Mouse (Mus musculus) CD8-positive naive resting alpha-beta T cell, adult 2 months (primary cell): ENCODE results near the gene Ccr10.
"Not testable (repeated sequence)": the region's sequence is repeated elsewhere in the genome, so short reads cannot be mapped to it uniquely, and the experiment has no call there.

Experiments
- DNase-seq, 2 experiments: peaks; one replicate each; pipeline ENCODE4 v3.0.0; 2022; ENCODE audit warnings: low read depth in 2 of 2, low spot score in 2 of 2

The Ccr10 gene

DNA sequence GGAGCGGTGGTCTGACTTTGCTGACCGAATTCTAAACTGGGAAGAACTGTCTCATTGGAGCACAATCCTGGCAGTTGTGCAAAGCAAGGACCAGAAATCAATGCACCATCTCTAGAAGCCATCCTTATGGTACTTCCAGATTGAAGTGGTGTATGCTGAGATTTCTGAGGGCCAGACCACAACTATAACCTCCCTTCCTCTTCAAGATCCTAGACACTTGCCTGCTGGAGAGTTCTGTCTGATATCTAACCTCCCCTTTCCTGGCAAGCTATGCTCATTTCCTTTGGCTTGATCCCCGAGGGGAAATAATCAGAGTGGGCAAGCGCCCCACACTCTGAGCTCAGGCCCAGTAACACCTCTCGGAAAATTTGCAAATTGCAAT is 2.8 kb downstream of the Ccr10 start:
- DNase-seq = no peak

DNA sequence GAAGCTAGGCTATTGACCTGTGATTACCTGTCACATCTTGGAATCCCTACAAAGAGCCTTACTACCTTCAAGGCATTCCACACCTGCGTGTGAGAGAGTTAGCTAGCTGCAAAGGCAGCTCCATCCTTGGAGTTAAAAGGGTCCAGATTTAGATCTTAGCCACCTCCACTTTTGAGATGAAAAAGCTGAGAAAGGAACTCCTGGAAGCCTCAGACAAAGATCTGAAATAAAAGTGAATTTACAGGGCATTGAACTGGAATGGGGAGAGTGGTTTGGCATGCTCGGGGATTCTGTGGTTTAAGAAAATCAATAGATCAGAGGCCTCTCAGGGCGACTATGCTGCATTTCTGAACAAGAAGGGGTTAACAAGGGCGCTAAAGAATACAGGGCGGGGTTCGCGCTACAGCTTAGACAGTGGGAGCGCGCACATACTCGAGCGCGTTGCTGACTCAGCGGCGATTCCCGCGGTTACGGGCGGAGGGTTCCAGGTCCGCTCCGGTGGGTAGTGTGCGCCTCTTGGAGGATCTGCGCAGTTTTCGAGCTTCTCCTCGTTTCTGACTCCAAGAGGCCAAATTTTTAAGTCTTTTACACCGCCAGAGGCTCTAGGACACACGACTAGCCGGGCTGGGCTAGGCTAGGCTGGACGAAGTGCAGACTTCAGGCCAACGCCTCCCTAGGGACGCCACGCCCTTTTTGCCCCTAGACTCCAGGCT is 3.4 kb downstream of the Ccr10 start:
- DNase-seq = no peak

DNA sequence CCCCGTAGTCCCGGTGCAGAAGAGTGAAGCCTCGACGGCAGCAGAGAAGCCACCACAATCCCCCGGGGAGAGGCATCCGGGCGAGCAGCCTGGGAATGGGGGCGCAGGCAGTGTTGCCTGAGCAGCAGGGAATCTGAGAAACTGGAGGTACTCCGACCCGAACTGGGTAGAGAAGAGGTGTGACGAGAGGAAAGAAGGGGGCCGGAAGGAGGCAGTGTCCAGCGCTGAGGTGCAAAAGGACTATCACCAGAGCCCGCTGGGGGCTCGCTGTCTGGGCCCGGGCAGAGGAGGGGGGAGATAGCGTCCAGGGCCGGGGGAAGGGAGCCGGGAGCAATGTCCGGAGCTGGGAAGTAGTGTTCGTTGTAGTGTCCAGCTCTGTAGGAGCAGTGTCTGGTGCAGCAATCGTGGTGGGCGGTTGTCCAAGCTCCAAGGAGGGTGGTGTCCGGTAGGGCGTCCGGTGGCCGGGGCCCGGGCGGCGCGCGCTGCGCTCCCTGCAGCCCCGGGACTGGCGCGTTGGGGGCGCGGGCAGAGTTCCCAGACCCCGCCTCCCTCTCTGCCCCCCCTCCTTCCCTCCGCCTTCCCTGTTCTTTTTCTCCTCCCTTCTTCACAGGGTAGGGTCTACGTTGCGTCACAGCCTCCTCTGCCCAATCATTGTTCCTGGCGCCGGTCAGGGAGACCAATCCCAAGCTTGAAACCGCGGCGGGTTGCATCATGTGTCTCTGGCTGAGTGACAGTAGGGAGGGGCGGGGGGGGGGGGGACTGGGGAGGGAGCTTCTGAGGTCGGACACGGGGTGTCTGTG is 4.2 kb downstream of the Ccr10 start, which contains the start of gene Plekhh3:
Gene Plekhh3 (minus strand): TSS at position 541 of the 800 bp plus-strand sequence.
- peak; percentile 56 to 59 for DNase-seq

DNA sequence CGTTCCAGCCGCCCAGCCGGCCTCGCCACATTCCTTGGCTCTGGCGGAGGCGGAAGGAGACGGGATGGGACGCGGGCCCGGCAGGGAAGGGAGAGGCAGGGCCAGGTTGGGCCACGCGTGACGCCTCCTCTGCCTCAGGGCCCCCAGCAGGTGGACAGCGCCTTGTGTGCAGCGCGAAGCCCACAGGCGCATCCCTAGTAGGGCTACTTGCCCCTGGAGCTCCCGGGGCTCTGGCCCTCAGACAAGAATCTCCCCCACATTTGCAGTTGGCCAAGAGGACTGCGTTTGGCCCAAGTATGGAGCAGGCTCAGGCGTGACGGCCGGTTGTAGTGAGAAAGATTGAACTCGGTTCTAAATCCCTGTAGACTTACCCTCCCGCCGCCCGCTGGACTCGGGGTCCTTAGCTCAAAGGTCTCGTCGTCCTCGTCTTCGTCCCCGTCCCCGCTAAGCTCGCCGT is 4.9 kb downstream of the Ccr10 start, which contains the start of gene Cntnap1:
Gene Cntnap1 (plus strand): TSS at position 170 of the 457 bp plus-strand sequence.
- DNase-seq = no peak

DNA sequence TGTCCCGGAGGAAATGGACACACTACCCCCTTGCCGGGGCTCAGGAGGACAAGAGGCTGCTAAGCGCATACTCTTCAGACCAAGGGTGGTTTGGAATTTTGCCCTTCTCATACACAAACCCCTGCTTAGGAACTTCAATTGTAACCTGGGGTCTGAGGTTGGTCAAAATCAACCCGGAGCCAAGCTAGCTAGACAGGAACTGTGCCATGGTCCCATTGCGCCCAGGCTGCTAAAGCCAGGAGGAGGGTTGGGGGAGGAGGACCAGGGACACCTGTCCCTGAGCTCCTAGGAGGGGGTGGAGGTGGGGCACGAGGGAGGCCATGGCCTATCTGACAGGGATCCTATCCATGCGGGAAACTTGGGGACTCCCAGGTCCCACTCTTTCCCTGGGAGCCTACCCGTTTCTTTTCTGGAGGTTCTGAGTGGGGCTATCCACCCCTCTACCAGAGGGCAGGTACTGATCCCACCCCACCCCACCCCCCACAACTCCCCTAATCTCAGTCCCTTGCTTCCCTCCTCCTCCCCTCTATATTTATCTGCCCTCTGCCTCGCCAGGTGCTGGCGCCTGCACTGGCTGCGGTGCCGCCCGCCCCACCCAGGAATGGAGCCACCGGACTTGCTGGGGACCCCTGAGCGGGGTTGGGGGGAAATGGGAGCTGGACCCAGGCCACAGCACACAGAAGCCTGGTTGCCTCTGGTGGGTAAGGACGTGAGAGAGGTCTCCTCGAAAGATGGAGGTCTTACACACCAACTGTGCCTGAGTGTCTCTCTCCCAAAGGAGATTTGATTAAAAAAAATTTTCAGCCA is 5.7 kb downstream of the Ccr10 start:
- no peak for DNase-seq

DNA sequence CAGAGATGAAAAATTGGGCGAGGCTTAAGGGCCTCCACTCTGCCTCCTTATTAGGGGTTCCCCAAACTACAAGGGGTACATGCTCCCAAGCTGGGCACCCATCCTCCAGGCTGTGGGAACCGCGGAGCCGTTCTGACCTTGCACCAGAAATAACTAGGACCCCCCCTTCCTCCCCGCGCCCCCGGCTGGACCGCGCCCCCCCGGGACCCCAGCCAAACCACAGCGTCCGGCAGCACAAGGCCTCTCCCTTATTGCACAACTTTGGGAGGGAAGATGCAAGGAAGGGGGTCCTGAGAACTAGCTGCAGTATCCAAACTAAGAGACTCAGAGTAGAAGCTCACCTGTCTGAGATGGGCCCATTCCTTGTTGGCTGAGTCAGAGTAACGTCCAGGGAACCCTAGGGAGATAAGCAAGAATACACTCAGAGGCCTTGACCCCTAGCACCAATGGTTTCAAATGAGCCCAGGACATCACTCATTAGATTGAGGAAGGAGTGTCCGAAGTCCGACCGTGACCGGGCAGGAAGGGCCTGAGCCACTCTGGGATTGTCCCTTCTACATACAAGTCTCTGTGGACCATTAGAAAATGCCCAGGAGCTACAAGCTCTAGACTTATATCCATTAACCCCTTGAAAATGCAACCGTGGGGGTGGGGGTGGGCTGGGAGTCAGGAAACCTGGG is 6.8 kb downstream of the Ccr10 start:
- no peak for DNase-seq

DNA sequence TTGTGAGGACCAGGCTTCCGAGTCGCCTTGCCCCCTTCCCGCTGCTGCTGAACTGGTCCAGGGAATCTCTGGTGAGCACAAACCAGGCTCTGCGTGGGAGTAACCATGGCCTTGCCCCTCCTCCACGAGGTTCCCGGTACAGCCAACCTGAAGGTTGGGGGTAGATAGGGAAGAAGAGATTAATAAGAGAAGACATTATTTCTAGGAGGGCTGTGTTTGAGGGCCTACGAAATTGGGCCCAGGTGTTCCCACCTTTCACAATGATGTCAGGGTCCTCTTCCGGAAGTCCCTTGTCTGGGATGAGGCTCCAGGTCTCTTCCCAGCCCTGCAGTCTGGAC is 7.3 kb downstream of the Ccr10 start:
- no peak for DNase-seq

DNA sequence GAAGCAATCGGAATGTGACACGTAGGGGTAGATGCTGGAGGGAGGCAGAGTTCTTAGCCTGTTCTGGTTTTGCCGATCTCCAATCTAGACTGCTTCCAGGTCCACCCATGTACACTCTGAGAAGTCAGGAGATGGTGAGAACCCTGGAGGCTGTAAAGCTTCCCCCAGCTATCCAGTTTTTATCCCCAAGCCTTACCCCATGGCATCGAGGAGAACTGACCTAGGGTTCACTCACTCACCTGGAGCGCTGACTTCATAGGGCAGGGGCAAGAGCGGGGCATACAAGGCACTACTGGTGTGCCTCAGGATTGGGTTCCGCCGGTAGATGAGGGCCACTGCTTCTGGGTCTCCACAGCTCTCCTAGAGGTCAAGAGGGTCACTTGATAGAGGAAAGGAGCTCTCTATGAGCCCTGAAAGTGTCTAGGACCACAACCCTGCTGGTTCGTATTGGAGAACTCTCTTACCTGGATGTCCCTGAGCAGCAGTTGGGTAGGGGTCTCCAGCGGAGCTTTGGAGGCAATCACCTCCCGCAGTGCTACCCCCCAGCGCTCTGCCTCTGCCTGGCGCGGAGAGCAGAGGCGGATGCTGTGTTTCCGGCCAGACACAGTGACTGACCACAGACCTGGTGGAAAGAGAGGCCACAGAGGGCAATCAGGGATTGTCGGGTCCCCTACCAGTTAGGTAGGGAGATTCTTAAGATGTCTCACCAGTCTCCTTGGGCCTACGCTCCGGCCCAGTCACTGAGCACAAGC is 7.9 kb downstream of the Ccr10 start:
- DNase-seq = no peak

DNA sequence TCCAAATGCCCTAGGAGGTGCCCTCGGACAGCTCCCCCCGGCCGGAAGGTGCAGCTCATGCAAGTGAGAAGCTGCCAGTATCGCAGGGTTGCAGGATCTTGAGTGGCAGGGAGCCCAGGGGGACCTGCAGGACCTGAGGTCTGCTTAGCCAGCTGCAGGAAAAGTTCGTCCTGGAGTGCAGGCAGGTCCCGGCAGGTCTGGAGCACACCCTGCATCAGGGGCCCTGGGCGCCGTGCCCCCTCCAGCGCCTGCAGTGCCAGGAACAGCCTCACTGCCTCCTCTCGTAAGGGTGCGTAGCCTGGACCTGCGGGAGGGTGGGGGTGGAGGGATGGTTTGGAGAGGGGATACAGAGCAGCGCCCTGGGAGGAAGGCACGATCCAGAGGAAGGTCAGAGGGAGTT is 8.9 kb downstream of the Ccr10 start:
- DNase-seq = no peak

DNA sequence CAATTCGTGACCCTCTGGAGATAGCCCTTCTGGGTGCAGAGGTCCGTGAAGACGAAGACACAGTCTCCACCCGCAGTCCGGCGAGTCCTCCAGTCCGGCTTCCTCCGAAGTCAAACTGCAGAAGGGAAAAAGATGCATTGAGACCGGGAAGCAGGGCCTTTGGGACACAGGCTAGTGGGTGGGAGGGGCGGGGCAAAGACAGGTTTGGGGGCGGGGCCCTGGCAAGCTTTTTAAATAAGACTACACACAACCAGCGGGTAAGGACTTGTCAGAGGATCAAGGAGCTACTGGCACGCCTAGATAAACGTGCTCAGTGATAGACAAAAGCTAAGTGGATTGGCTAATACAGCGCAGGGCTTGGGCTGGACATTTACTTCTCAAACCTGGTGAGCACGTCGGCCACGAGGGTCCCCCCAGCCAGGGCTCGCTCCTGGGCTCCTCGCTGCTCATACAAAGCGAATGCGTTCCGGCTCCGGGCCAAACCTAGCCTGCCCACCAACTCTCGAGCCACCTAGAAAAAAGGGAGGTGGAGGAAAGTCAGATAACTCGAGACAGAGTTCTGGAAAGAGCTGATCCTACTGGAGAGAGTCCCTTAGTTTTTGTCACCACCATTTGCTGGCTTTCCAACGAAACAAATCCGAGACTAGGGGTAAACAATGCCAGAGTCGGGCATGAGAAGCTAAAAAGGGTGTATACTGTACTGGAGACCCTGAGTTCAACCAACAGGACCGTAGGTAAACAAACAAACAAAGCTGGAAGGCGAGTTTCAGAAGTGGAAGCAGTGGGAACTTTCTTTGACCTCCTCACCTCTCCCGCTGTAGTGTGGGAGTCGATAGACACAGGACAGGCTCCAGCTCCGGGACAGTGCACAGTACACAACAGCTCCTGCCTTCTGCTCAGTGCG is 10.3 kb downstream of the Ccr10 start:
- no peak for DNase-seq

DNA sequence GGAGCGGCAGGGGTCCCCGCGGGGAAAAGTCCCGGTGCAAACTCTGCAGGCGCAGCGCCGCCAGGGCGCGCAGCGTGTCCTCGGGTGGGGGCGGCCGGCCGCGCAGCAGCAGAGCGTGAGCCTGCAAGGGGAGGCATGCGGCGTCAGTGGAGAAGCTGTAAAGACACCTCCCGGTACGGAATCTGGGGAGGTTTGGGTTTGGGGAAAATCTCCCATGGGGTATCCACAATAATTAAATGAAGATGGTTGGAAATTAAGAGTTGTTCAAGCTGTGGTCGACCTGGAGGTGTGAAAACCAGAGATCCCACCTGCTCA is 10.9 kb downstream of the Ccr10 start:
- DNase-seq = no peak

DNA sequence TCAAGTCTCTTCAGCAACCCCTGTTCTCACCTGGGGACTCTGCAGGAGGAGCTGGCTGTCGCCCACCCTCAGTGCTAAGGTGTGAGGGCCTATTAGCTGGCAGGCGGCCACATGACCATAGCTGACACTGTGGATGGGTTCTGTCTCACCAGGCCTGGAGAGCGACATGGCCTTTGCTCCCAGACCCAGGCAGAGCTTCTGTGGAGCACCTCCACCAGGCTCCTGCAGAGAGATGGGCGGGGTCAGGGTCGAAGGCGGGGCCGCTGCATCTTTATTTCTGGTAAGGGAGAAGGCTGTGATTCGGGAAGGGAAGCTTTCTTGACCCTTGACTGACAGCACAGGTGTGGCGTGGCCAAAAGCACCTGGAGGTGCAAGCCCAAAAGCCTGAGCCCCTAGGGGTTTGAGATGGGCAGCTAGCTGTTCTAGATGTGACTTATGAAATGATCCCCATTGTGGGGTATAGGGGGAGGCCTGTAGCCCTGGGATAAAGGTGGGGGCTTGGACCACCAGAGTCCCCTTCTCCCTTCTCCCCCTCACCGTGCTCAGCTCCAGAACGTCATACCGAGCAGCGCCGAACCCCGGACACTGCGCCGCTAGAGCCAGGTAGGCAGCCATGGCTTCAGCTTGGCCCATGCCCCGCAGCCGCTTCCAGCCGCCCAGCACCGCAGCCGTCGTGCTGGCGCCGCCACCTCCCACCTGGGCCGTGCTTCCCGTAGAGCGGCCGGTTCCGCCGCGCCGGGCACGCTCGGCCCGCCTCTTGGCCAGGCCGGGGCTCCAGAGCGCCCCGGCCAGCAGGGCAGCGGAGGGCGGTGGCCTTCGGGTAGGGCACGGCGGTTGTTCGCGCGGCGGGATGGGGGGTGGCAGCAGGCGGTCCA is 11.5 kb downstream of the Ccr10 start:
- no peak for DNase-seq

DNA sequence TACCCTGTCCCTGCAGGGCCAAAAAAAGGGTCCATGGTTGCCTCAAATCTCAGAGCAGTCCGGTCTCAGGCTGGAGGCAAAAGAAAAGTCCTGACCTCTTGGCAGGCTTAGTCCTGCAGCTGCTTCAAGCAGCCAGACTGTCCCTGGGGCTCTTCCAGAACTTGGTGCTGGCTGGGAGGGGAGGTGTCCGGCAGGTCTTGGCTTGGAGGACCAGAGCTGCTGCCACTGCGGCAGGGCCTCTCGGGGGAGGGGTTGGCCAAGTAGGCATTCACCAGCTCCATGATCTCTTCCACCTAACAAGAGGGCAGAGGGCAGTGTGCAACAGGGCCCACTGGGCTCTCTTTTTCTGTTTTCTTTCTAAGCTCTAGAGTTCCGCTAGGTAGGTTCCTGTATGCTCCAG is 12.5 kb downstream of the Ccr10 start:
- DNase-seq = no peak

DNA sequence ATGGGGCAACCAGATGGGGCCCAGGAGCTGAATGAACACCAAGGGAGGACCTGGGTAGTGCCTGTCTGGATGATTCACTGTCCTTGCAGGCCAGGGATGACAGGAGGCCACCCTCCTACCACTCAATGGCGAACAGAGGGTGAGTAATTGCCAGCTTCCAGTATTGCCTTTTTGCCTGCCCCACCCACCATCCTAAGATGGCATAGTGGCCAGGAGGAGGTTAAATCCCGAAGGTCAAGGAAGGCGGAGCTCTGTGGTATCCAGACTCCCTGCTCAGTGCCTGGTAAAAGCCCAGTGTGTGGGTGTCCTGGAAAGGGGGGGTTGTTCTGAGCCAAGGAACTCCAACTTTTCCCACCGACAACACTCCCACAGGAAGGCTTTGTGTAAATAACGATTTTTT is 12.9 kb downstream of the Ccr10 start:
- DNase-seq = no peak

DNA sequence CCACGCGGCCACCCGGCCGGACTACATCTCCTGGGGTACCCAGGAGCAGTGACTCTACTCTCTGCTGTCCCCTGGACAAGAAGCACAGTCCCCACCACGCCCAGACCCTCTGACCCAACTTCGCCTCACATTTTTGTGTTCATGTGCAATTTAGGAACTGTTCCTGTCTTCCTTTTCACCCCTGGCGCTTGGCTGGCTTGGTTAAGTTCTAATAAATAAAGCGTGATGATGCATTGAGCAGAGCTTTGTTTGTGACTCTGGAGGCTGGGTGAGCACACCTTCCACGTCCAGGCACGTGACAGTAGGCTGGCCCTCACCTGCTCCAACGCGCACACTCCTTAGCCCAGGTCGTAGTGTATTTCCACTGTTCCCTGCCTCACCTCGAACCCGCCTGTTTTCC is 13.7 kb downstream of the Ccr10 start:
- DNase-seq = no peak

DNA sequence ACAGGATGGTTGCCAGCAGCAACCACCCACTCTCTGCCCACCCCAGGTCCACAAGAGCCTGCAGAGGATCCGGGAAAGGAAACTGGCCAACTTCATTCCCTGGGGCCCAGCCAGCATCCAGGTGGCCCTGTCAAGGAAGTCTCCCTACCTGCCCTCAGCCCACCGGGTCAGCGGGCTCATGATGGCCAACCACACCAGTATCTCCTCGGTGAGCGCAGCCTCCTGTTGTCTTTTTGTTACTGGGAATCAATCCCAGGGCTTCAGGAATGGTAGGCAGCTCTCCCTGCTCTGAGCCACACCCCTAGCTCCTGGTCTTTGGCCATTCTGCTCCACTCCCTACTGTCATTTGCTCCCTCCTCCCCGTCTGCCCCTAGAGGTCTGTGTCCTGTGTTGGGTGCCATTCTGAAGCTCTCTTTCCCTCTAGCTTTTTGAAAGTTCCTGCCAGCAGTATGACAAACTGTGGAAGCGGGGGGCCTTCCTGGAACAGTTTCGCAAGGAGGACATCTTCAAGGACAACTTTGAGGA is 14.2 kb downstream of the Ccr10 start:
- not testable (repeated sequence) for DNase-seq

DNA sequence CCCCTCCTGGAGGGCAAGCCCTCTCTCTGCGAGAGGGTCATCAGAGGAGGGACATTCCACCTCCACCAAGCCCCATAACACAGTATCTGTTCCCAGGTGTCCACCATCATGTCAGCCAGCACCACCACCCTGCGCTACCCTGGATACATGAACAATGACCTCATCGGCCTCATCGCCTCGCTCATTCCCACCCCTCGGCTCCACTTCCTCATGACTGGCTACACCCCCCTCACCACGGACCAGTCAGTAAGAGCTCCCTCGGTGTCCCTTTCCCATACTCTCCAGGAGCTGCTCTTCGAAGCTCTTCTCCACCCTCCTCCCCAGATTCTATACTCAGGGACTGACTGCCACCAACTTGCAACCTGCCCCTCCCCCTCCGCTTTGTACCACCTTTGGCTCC is 15.1 kb downstream of the Ccr10 start:
- DNase-seq = not testable (repeated sequence)

DNA sequence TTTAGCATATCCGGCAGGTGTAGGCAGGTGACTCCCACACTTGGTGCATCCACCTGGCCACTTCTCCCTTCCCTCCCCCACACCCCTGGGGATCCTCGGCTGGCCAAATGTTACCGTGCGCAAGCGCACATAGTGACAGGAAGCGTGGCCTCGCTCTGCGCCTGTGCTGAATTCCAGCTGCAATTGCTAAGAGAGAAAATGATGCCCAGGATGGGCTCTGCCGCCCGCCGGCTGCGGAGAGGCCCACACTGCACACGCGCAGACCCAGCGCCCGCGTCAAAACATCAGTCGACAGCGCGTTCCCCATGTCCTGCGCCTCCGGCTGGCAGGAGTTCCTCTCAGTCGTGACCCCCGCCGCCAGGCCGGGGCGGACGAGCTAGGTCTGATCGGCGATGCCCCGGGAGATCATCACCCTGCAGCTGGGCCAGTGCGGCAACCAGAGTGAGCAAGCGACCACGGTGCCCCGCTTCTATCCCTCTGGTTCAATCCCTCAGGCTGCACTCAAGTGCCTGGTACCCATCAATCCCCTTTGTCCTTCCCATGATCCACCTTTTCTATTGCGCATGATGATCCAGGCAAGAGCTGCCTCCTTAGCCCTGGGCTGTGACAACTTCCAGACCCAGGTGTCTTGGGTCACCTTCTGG is 19.4 kb downstream of the Ccr10 start, which contains the start of gene Tubg2:
Gene Tubg2 (plus strand): TSS at position 180 of the 644 bp plus-strand sequence.
- peak; percentile 35 to 42 for DNase-seq
